Mouse (Mus musculus): Measurements from ENCODE around the gene 1700008O03Rik. TPM values are rescaled to one million over a fixed set of nuclear protein-coding genes. Genes with fewer than 3 reads are reported as not detected.

The 1700008O03Rik gene
- total RNA-seq, 2 experiments from 2014 or later, result not detected

Other genes with a start within 250 kb of the 1700008O03Rik start
- gene Klk1b16, start 249.1 kb downstream of the 1700008O03Rik start, total RNA-seq (2021), result not detected
- gene Klk1b24, start 197.6 kb downstream of the 1700008O03Rik start, total RNA-seq (2021), result not detected
- not detected for gene Klk1b3, start 187.6 kb downstream of the 1700008O03Rik start, total RNA-seq (2021)
- gene Klk1b4, start 178.4 kb downstream of the 1700008O03Rik start, total RNA-seq (2021), result not detected
- not detected for gene Klk1b5, start 169.9 kb downstream of the 1700008O03Rik start, total RNA-seq (2021)
- gene Klk1, start 160.5 kb downstream of the 1700008O03Rik start, total RNA-seq (2021), result not detected
- gene Gm36864, start 149.6 kb downstream of the 1700008O03Rik start, total RNA-seq (2021), result not detected
- under 1 TPM; 0.36 to 0.43 TPM for gene 1700028J19Rik, start 139.1 kb downstream of the 1700008O03Rik start, total RNA-seq (2021)
- gene 2410002F23Rik, start 139.1 kb downstream of the 1700008O03Rik start, total RNA-seq (2021), result 1 to 10 TPM; 6.1 to 8.0 TPM
- gene Acp4, start 128.4 kb downstream of the 1700008O03Rik start, total RNA-seq (2021), result not detected
- gene Gm15517, start 124.4 kb downstream of the 1700008O03Rik start, total RNA-seq (2021), result not detected
- 1 to 10 TPM; 1.9 to 2.6 TPM for gene Clec11a, start 78.9 kb downstream of the 1700008O03Rik start, total RNA-seq (2021)
- under 1 TPM; 0.49 to 0.54 TPM for gene Shank1, start 75.6 kb downstream of the 1700008O03Rik start, total RNA-seq (2021)
- 1 to 10 TPM; 1.1 to 1.8 TPM for gene Syt3, start 1.7 kb downstream of the 1700008O03Rik start, total RNA-seq (2021)
- gene Lrrc4b, start 43.2 kb upstream of the 1700008O03Rik start, total RNA-seq (2021), result under 1 TPM; 0.24 to 0.43 TPM
- not detected for gene Aspdh, start 79.6 kb upstream of the 1700008O03Rik start, total RNA-seq (2021)
- gene Josd2, start 82.2 kb upstream of the 1700008O03Rik start, total RNA-seq (2021), result 10 to 100 TPM; 62.8 to 69.1 TPM
- 10 to 100 TPM; 41.4 to 53.2 TPM for gene Emc10, start 110.7 kb upstream of the 1700008O03Rik start, total RNA-seq (2021)
- gene Fam71e1, start 110.8 kb upstream of the 1700008O03Rik start, total RNA-seq (2021), result 1 to 10 TPM; 2.5 to 2.9 TPM
- gene Mybpc2, start 138.8 kb upstream of the 1700008O03Rik start, total RNA-seq (2021), result 1,000 to 10,000 TPM; 3,676 to 4,447 TPM
- gene Spib, start 146.3 kb upstream of the 1700008O03Rik start, total RNA-seq (2021), result under 1 TPM in 1 of 2 experiments, not detected in 1; 0.24 TPM
- 1 to 10 TPM; 4.7 to 5.2 TPM for gene Pold1, start 163.0 kb upstream of the 1700008O03Rik start, total RNA-seq (2021)
- gene Nr1h2, start 168.1 kb upstream of the 1700008O03Rik start, total RNA-seq (2021), result 10 to 100 TPM; 27.0 to 29.3 TPM
- gene Napsa, start 186.6 kb upstream of the 1700008O03Rik start, total RNA-seq (2021), result under 1 TPM in 1 of 2 experiments, not detected in 1; 0.16 TPM
- 1 to 10 TPM; 4.3 to 4.8 TPM for gene Kcnc3, start 204.8 kb upstream of the 1700008O03Rik start, total RNA-seq (2021)

Measured in gastrocnemius, postnatal 25 days (tissue).